Mouse (Mus musculus): ENCODE measurements around the gene Idua. TPM values are rescaled to one million over a fixed set of nuclear protein-coding genes. Genes with fewer than 3 reads are reported as not detected.

The Idua gene
- polyA plus RNA-seq, 1 experiment from 2014 or later: 5.7 TPM

DNA sequence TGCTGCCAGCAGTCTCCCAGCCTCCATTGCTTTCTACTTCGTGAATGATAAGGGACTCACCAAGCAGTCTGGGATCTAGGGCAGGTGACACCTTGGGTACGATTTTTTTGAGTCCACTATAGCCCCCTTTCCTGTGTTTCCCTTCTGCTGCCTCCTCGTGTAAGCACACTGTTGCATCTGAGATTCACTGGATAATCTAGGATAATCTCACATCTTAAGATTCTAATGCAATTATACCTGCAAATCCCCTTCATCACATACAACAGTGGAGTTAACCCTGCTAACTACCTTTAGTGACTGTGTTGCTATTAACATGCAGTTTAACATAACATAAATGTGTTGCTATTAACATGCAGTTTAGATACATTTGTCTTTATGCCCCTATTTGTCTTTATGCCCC, 4.9 kb downstream of the Idua start:
- DNase-seq (ENCODE audit: low spot score) (no peak), ATAC-seq (no peak)
- H3K9me3 ChIP-seq (replicated peaks; ENCODE audit: control insufficient read depth, low read length): no peaks in the 10 kb centered on the region
- no peak overlapping the region for H3K4me2 ChIP-seq (ENCODE audit: low read length)
- H3K36me3 ChIP-seq (ENCODE audit: control insufficient read depth, insufficient read depth, low read length): no peaks in the 10 kb centered on the region
- H3K4me3 ChIP-seq (ENCODE audit: low read depth, low read length): no peak overlapping the region
- WGBS: 50% methylated on average over 3 of the region's 3 CpGs
- no peaks in the 10 kb centered on the region for H3K27me3 ChIP-seq (replicated peaks; ENCODE audit: control insufficient read depth, insufficient read depth, low read length)
- peaks cover 11% of the 10 kb centered on the region for H3K4me1 ChIP-seq (ENCODE audit: control insufficient read depth, insufficient read depth, low read length)
- H3K27ac ChIP-seq (ENCODE audit: low read depth, low read length): no peak overlapping the region
- no peak overlapping the region for H3K9ac ChIP-seq (ENCODE audit: low read length)

- Histone ChIP-seq H3K4me1 (ENCODE audit: control insufficient read depth, insufficient read depth, low read length) (peaks cover 11% of the 10 kb centered on the region), H3K27ac (ENCODE audit: low read depth, low read length) (no peak overlapping the region), H3K9me3 (replicated peaks; ENCODE audit: control insufficient read depth, low read length) (no peaks in the 10 kb centered on the region), H3K36me3 (ENCODE audit: control insufficient read depth, insufficient read depth, low read length) (no peaks in the 10 kb centered on the region), H3K27me3 (replicated peaks; ENCODE audit: control insufficient read depth, insufficient read depth, low read length) (no peaks in the 10 kb centered on the region), H3K9ac (ENCODE audit: low read length) (no peak overlapping the region), H3K4me2 (ENCODE audit: low read length) (no peak overlapping the region), H3K4me3 (ENCODE audit: low read depth, low read length) (no peak overlapping the region)
- DNase-seq (ENCODE audit: low spot score) (no peak), ATAC-seq (no peak)
- 92% methylated on average over 2 of the region's 2 CpGs for WGBS
Observed at GRCm38 (mm10) chr5:108667370-108667769, 7.2 kb downstream of the Idua start.

GRCm38 (mm10) chr5:108668387-108668932, 8.3 kb downstream of the Idua start:
- Histone ChIP-seq H3K4me3 (ENCODE audit: low read depth, low read length) (peak overlapping the region; percentile 51), H3K9me3 (replicated peaks; ENCODE audit: control insufficient read depth, low read length) (no peaks in the 10 kb centered on the region), H3K4me2 (ENCODE audit: low read length) (peak overlapping the region; percentile 55), H3K36me3 (ENCODE audit: control insufficient read depth, insufficient read depth, low read length) (peaks cover under 1% of the 10 kb centered on the region; the same call in 1 of the 2 replicates), H3K9ac (ENCODE audit: low read length) (peak overlapping the region; percentile 59), H3K4me1 (ENCODE audit: control insufficient read depth, insufficient read depth, low read length) (peaks cover 11% of the 10 kb centered on the region), H3K27me3 (replicated peaks; ENCODE audit: control insufficient read depth, insufficient read depth, low read length) (no peaks in the 10 kb centered on the region), H3K27ac (ENCODE audit: low read depth, low read length) (peak overlapping the region; percentile 75; the same call in 1 of the 2 replicates)
- DNase-seq (ENCODE audit: low spot score) (no peak), ATAC-seq (no peak; the same call in 1 of the 2 replicates)
- WGBS: 8% methylated on average over 3 of the region's 3 CpGs

GRCm38 (mm10) chr5:108668977-108669936, 9.1 kb downstream of the Idua start, which contains the start of gene Dgkq:
Gene Dgkq, minus strand, starts transcription at chr5:108669672.
- DNase-seq (ENCODE audit: low spot score): peak; percentile 89
- H3K9ac ChIP-seq (ENCODE audit: low read length): peak within 1 kb of the TSS; percentile 59
- H3K27ac ChIP-seq (ENCODE audit: low read depth, low read length): peak within 1 kb of the TSS; percentile 75
- peaks cover 11% of the 10 kb centered on the region for H3K4me1 ChIP-seq (ENCODE audit: control insufficient read depth, insufficient read depth, low read length)
- peak within 1 kb of the TSS; percentile 51 for H3K4me3 ChIP-seq (ENCODE audit: low read depth, low read length)
- H3K9me3 ChIP-seq (replicated peaks; ENCODE audit: control insufficient read depth, low read length): no peaks in the 10 kb centered on the region
- WGBS: 6% methylated on average over 43 of the region's 43 CpGs
- peak within 1 kb of the TSS; percentile 55 for H3K4me2 ChIP-seq (ENCODE audit: low read length)
- H3K36me3 ChIP-seq (ENCODE audit: control insufficient read depth, insufficient read depth, low read length): peaks cover 4% of the 10 kb centered on the region; the same call in 1 of the 2 replicates
- H3K27me3 ChIP-seq (replicated peaks; ENCODE audit: control insufficient read depth, insufficient read depth, low read length): no peaks in the 10 kb centered on the region
- peak; percentile 87 for ATAC-seq

DNA sequence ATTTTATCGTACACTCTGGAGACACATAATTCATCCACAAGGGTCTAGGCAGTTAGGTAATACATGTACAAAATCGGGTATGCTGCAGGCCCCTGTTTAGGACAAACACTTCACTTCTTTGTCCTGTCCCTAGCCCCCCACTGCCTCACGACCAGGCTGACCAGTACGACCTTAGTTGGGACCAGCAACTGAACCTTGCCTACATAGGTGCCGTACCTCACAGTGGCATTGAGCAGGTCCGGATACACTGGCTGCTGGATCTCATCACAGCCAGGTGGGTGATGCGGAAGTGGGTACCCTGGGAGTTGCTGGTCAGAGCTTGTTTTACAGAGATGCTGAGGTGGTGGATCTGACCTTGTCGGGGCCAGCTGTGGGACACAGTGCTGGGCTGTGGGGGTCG, 9.9 kb downstream of the Idua start:
- Histone ChIP-seq H3K36me3 (ENCODE audit: control insufficient read depth, insufficient read depth, low read length) (peaks cover 4% of the 10 kb centered on the region; the same call in 1 of the 2 replicates), H3K4me1 (ENCODE audit: control insufficient read depth, insufficient read depth, low read length) (peaks cover 11% of the 10 kb centered on the region), H3K27ac (ENCODE audit: low read depth, low read length) (no peak overlapping the region), H3K27me3 (replicated peaks; ENCODE audit: control insufficient read depth, insufficient read depth, low read length) (no peaks in the 10 kb centered on the region), H3K4me2 (ENCODE audit: low read length) (peak overlapping the region; percentile 55), H3K4me3 (ENCODE audit: low read depth, low read length) (peak overlapping the region; percentile 51; the same call in 1 of the 2 replicates), H3K9me3 (replicated peaks; ENCODE audit: control insufficient read depth, low read length) (no peaks in the 10 kb centered on the region), H3K9ac (ENCODE audit: low read length) (0 out of 2 replicates have a peak overlapping the region, but pooled peaks have one; percentile 17)
- ATAC-seq: no peak
- WGBS: 81% methylated on average over 9 of the region's 9 CpGs
- no peak for DNase-seq (ENCODE audit: low spot score)

DNA sequence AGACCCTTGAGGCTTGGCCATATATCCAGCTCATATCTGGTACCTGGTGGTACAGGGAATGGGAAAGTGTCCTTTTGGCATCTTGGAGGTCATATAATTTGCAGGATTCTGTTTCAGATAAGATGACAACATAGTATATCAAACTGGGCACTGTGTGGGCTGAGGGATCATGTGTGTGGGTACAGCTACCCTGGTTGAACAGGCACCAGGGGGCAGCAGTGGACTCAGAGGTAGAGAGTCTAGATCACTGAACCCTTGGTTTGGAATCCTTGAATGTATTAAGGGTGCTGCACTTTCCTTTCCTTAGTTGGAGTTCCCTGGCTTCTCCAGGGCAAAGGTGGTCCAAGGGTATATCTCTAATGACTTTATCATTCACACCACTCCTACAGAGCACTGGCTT, 10.7 kb downstream of the Idua start:
- H3K27me3 ChIP-seq (replicated peaks; ENCODE audit: control insufficient read depth, insufficient read depth, low read length): no peaks in the 10 kb centered on the region
- H3K9me3 ChIP-seq (replicated peaks; ENCODE audit: control insufficient read depth, low read length): no peaks in the 10 kb centered on the region
- peaks cover 4% of the 10 kb centered on the region; the same call in 1 of the 2 replicates for H3K36me3 ChIP-seq (ENCODE audit: control insufficient read depth, insufficient read depth, low read length)
- DNase-seq (ENCODE audit: low spot score) (peak; percentile 47), ATAC-seq (no peak)
- H3K4me2 ChIP-seq (ENCODE audit: low read length): no peak overlapping the region
- H3K4me3 ChIP-seq (ENCODE audit: low read depth, low read length): no peak overlapping the region
- peaks cover 11% of the 10 kb centered on the region for H3K4me1 ChIP-seq (ENCODE audit: control insufficient read depth, insufficient read depth, low read length)
- no peak overlapping the region for H3K9ac ChIP-seq (ENCODE audit: low read length)
- H3K27ac ChIP-seq (ENCODE audit: low read depth, low read length): no peak overlapping the region

- no peak overlapping the region for H3K9ac ChIP-seq (ENCODE audit: low read length)
- peaks cover 12% of the 10 kb centered on the region for H3K4me1 ChIP-seq (ENCODE audit: control insufficient read depth, insufficient read depth, low read length)
- no peaks in the 10 kb centered on the region for H3K9me3 ChIP-seq (replicated peaks; ENCODE audit: control insufficient read depth, low read length)
- ATAC-seq: no peak
- no peaks in the 10 kb centered on the region for H3K27me3 ChIP-seq (replicated peaks; ENCODE audit: control insufficient read depth, insufficient read depth, low read length)
- 93% methylated on average over 12 of the region's 12 CpGs for WGBS
- H3K4me2 ChIP-seq (ENCODE audit: low read length): no peak overlapping the region
- H3K27ac ChIP-seq (ENCODE audit: low read depth, low read length): no peak overlapping the region
- no peak for DNase-seq (ENCODE audit: low spot score)
- H3K4me3 ChIP-seq (ENCODE audit: low read depth, low read length): no peak overlapping the region
- H3K36me3 ChIP-seq (ENCODE audit: control insufficient read depth, insufficient read depth, low read length): peaks cover 4% of the 10 kb centered on the region; the same call in 1 of the 2 replicates
Observed at GRCm38 (mm10) chr5:108671757-108672156, 11.6 kb downstream of the Idua start.

DNA sequence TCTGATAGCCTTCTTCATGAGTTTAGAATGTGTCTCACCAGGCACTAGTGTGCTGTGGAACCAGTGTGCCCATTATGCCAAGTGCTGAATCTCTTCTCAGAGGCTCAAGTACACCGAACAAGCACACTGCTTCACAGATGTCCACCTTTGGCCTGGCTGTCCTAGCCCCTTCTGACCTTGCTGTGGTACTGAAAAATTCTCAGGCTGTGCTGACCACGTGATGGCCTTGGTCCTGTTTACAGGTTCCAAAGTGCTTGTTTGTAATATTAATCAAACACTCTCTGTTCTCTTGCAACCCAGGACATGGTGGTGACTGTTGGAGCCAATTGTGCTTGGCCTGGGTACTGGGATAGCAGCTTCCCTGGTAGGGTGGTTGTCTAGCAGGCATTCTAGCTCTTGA, 14.5 kb downstream of the Idua start:
- no peak for DNase-seq (ENCODE audit: low spot score)
- WGBS: 84% methylated on average over 2 of the region's 2 CpGs
- Histone ChIP-seq H3K9ac (ENCODE audit: low read length) (no peak overlapping the region), H3K4me1 (ENCODE audit: control insufficient read depth, insufficient read depth, low read length) (peaks cover 13% of the 10 kb centered on the region), H3K27me3 (replicated peaks; ENCODE audit: control insufficient read depth, insufficient read depth, low read length) (no peaks in the 10 kb centered on the region), H3K36me3 (ENCODE audit: control insufficient read depth, insufficient read depth, low read length) (peaks cover 4% of the 10 kb centered on the region; the same call in 1 of the 2 replicates), H3K4me3 (ENCODE audit: low read depth, low read length) (no peak overlapping the region), H3K9me3 (replicated peaks; ENCODE audit: control insufficient read depth, low read length) (no peaks in the 10 kb centered on the region), H3K27ac (ENCODE audit: low read depth, low read length) (no peak overlapping the region), H3K4me2 (ENCODE audit: low read length) (no peak overlapping the region)
- no peak for ATAC-seq

All from forebrain, embryonic 14.5 days (tissue).